Comparison of ENCODE assay signal across 1 mouse cellular context in genomic region chr19:8980771-8981170, GRCm38 (mm10).
A peak's percentile ranks its signal among the peaks of the same experiment; 100 is the strongest.
TF ChIP-seq lines count a peak whose summit lies in the region.

No protein-coding gene starts in this region.

TF ChIP-seq in MEL, 35 proteins besides CTCF, POLR2A, EP300 and RAD21 (continued from another document):
- TF ChIP-seq NELFE (IDR thresholded peaks at IDR 0.05; ENCODE audit: low read depth, low read length) (no peak), MYB (IDR thresholded peaks at IDR 0.05; ENCODE audit: low read depth, low read length) (no peak), JUND (IDR thresholded peaks at IDR 0.05; ENCODE audit: low read depth, low read length) (peak; percentile 25; the same call in 1 of the 2 replicates), E2F4 (IDR thresholded peaks at IDR 0.05; ENCODE audit: borderline replicate concordance, low read depth, low read length) (no peak), GATA1 (IDR thresholded peaks at IDR 0.05; ENCODE audit: low read depth, low read length) (no peak), SIN3A (IDR thresholded peaks at IDR 0.05; ENCODE audit: low read length) (0 out of 2 replicates have a peak, but pooled peaks have one; percentile 8), POLR2AphosphoS2 (IDR thresholded peaks at IDR 0.05; ENCODE audit: low read length) (peak; percentile 23; the same call in 1 of the 2 replicates), POLR2AphosphoS5 (IDR thresholded peaks at IDR 0.05; ENCODE audit: borderline replicate concordance, low read depth, low read length) (no peak), HCFC1 (IDR thresholded peaks at IDR 0.05; ENCODE audit: low read depth, low read length) (no peak), MAX (IDR thresholded peaks at IDR 0.05; ENCODE audit: low read length) (no peak), ZC3H11A (IDR thresholded peaks at IDR 0.05; ENCODE audit: low read depth, low read length) (no peak), CHD2 (IDR thresholded peaks at IDR 0.05; ENCODE audit: low read length) (no peak), ETS1 (IDR thresholded peaks at IDR 0.05; ENCODE audit: low read depth, low read length) (peak; percentile 33; the same call in 1 of the 2 replicates), KAT2A (conservative IDR thresholded peaks at IDR 0.05; ENCODE audit: low read depth, low read length) (no peak), MYC (IDR thresholded peaks at IDR 0.05; ENCODE audit: low read depth, low read length) (no peak), ZMIZ1 (IDR thresholded peaks at IDR 0.05; ENCODE audit: low read depth, low read length) (peak; percentile 34; the same call in 1 of the 2 replicates)
